Mouse (Mus musculus) cerebellum, postnatal 4 days (tissue): ENCODE data around the gene Phc2.
A peak's percentile ranks its signal among the peaks of the same experiment; 100 is the strongest.

Experiments
- DNase-seq, 2 experiments: peaks; one replicate each; pipeline ENCODE4 v3.0.0; 2022; ENCODE audit warnings: low spot score in 2 of 2, mixed read lengths in 1 of 2

Phc2 gene

GRCm38 (mm10) chr4:128782645-128783044, 128.1 kb downstream of the Phc2 start:
- DNase-seq: no peak

- DNase-seq: no peak
Observed at GRCm38 (mm10) chr4:128784950-128785631, 130.6 kb downstream of the Phc2 start.

GRCm38 (mm10) chr4:128785921-128786654, 131.6 kb downstream of the Phc2 start:
- DNase-seq: no peak

GRCm38 (mm10) chr4:128787023-128787939, 132.8 kb downstream of the Phc2 start:
- no peak for DNase-seq

GRCm38 (mm10) chr4:128788108-128788507, 133.6 kb downstream of the Phc2 start:
- DNase-seq: no peak

GRCm38 (mm10) chr4:128789646-128790045, 135.1 kb downstream of the Phc2 start:
- no peak for DNase-seq

- DNase-seq: no peak
Observed at GRCm38 (mm10) chr4:128793710-128794109, 139.2 kb downstream of the Phc2 start.

GRCm38 (mm10) chr4:128794198-128794597, 139.7 kb downstream of the Phc2 start:
- DNase-seq: no peak

GRCm38 (mm10) chr4:128795596-128795995, 141.1 kb downstream of the Phc2 start:
- DNase-seq: peak in 1 of 2 experiments; percentile 52

GRCm38 (mm10) chr4:128796788-128797187, 142.3 kb downstream of the Phc2 start:
- DNase-seq: no peak

- DNase-seq: no peak
Observed at GRCm38 (mm10) chr4:128801675-128802465, 147.4 kb downstream of the Phc2 start.
